20 mouse cellular contexts compared by ENCODE assay signal in the genomic region with DNA sequence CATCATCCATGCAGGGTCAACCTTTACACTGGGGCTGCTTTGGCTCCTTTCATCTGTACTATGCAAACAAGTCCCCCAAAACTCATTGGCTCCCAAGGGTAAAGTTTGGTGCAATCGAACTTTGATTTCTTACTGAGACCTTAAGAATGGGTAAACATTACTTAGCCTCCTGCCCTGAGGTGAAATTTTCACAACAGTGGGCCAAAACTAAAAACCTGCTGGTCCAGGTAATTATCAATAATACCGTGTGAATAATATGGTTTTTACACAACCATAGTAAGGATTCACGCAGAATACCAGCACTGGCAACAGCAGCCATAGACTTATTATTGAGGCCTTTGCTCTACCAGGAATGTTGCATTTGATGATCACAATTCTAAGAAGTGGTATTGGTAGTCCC.
"Had no signal": no experiment of that assay in that cellular context is flagged by ENCODE, and none has a peak within 500 bp of the region (broad histone marks: within the 10 kb centered on the region; RNA-seq: fewer than 3 reads in every experiment).

No protein-coding gene starts in this region.

- DNase-seq: liver, postnatal 0 days; lung, postnatal 10 days; lung, postnatal 4 days; midbrain, embryonic 14.5 days; retina, postnatal 1 day; right cerebral cortex, adult 18-20 months; right cerebral cortex, postnatal 25 days; right cerebral cortex, postnatal 4 days; spleen, adult 18-20 months; thymus, adult 18-20 months; thymus, postnatal 25 days; thymus, postnatal 4 days had no signal

- H3K4me2 ChIP-seq: liver, embryonic 15.5 days; lung, embryonic 14.5 days; midbrain, embryonic 12.5 days; neural tube, embryonic 13.5 days; neural tube, embryonic 15.5 days had no signal

- ATAC-seq: liver, postnatal 0 days; midbrain, embryonic 16.5 days had no signal

- H3K9me3 ChIP-seq: liver, embryonic 15.5 days; midbrain, embryonic 10.5 days; midbrain, embryonic 12.5 days; neural tube, embryonic 13.5 days; neural tube, embryonic 15.5 days had no signal

- H3K9ac ChIP-seq: liver, embryonic 15.5 days; liver, postnatal 0 days; lung, embryonic 14.5 days; midbrain, embryonic 12.5 days; neural tube, embryonic 13.5 days; neural tube, embryonic 15.5 days had no signal

- H3K27ac ChIP-seq: liver, embryonic 15.5 days; midbrain, embryonic 10.5 days; midbrain, embryonic 12.5 days; neural tube, embryonic 13.5 days; neural tube, embryonic 15.5 days had no signal

- H3K4me3 ChIP-seq: liver, embryonic 15.5 days; midbrain, embryonic 10.5 days; midbrain, embryonic 12.5 days; myocyte; neural tube, embryonic 13.5 days; neural tube, embryonic 15.5 days had no signal

- H3K4me1 ChIP-seq: liver, embryonic 15.5 days had no signal

- H3K27me3 ChIP-seq: liver, embryonic 15.5 days; midbrain, embryonic 12.5 days; neural tube, embryonic 13.5 days; neural tube, embryonic 15.5 days had no signal

- H3K36me3 ChIP-seq: liver, embryonic 15.5 days; midbrain, embryonic 10.5 days; midbrain, embryonic 12.5 days; neural tube, embryonic 13.5 days; neural tube, embryonic 15.5 days had no signal
